Mouse (Mus musculus) embryonic facial prominence, embryonic 10.5 days (tissue): ENCODE data around the gene Fam204a. TPM values are rescaled to one million over a fixed set of nuclear protein-coding genes. Genes with fewer than 3 reads are reported as not detected.

Experiments
- DNase-seq: peaks from one replicate; pipeline ENCODE4 v3.0.0-alpha.2; 2017; ENCODE audit warnings: low spot score
- H3K27ac ChIP-seq: fragments of 300-500 bp; sonication (generic); replicated peaks from 2 replicates; pipeline ENCODE4 v1.5.1; 2016; ENCODE audit warnings: mild to moderate bottlenecking
- H3K27me3 ChIP-seq: fragments of 300-500 bp; sonication (generic); replicated peaks from 2 replicates; pipeline ENCODE4 v1.6.1; 2016; ENCODE audit warnings: low read depth, mild to moderate bottlenecking; ENCODE audit not compliant: poor library complexity, severe bottlenecking
- H3K36me3 ChIP-seq: fragments of 300-500 bp; sonication (generic); replicated peaks from 2 replicates; pipeline ENCODE4 v1.6.1; 2016; ENCODE audit warnings: mild to moderate bottlenecking, moderate library complexity
- H3K4me1 ChIP-seq: fragments of 300-500 bp; sonication (generic); 2 replicates; pipeline ENCODE4 v1.6.1; 2016
- H3K4me3 ChIP-seq: fragments of 300-500 bp; sonication (generic); 2 replicates; pipeline ENCODE4 v1.5.1; 2016; ENCODE audit warnings: mild to moderate bottlenecking, moderate library complexity
- H3K9me3 ChIP-seq: fragments of 300-500 bp; sonication (generic); 2 replicates; pipeline ENCODE4 v1.6.1; 2016; ENCODE audit warnings: mild to moderate bottlenecking
- WGBS: fragments of 180-500 bp; shearing (Covaris S2); methylation state at CpG from one replicate; pipeline ENCODE4 v1.1.7; 2016; 5-methylcytosine and 5-hydroxymethylcytosine counted together
- polyA plus RNA-seq: library from polyadenylated mRNA; unstranded; fragments of >200 nt; fragmentation: Nextera tagmentation; extraction: Ambion mirVana; gene quantifications from 2 replicates; pipeline ENCODE4 v1.2.1, GENCODE M21; 2016

The Fam204a gene
- 52.2 and 55.8 TPM in 2 replicates for polyA plus RNA-seq

- Histone ChIP-seq H3K4me3 (peak within 1 kb of the TSS; percentile 83), H3K27ac (peak within 1 kb of the TSS; percentile 96), H3K4me1 (peaks cover 12% of the 10 kb centered on the region), H3K27me3 (peaks cover 4% of the 10 kb centered on the region; the same call in 1 of the 2 replicates), H3K36me3 (peaks cover 19% of the 10 kb centered on the region), H3K9me3 (no peaks in the 10 kb centered on the region)
- WGBS, result under 1% methylated on average over 68 of the region's 68 CpGs
- DNase-seq, result peak; percentile 96
Measured at GRCm38 (mm10) chr19:60225899-60226844, at the start of gene Fam204a. Gene Fam204a, minus strand, starts transcription at chr19:60226701.

- H3K4me1 ChIP-seq, result no peaks in the 10 kb centered on the region
- H3K4me3 ChIP-seq, result no peak overlapping the region
- H3K36me3 ChIP-seq, result no peaks in the 10 kb centered on the region
- DNase-seq, result no peak
- 80% methylated on average over 1 of the region's 1 CpGs for whole genome bisulfite sequencing
- H3K27ac ChIP-seq, result no peak overlapping the region
- H3K9me3 ChIP-seq, result no peaks in the 10 kb centered on the region
- H3K27me3 ChIP-seq, result 0 out of 2 replicates have a peak, but pooled peaks cover 3% of the 10 kb centered on the region
Measured at GRCm38 (mm10) chr19:60265789-60266188, 39.3 kb upstream of the Fam204a start.

- 92% methylated on average over 5 of the region's 5 CpGs for WGBS
- no peak for DNase-seq
- no peaks in the 10 kb centered on the region for H3K36me3 ChIP-seq
- no peaks in the 10 kb centered on the region for H3K4me1 ChIP-seq
- no peak overlapping the region for H3K27ac ChIP-seq
- 0 out of 2 replicates have a peak, but pooled peaks cover 3% of the 10 kb centered on the region for H3K27me3 ChIP-seq
- no peaks in the 10 kb centered on the region for H3K9me3 ChIP-seq
- H3K4me3 ChIP-seq, result no peak overlapping the region
Measured at GRCm38 (mm10) chr19:60260689-60261088, 34.2 kb upstream of the Fam204a start.

- Histone ChIP-seq H3K4me3 (no peak overlapping the region), H3K36me3 (no peaks in the 10 kb centered on the region), H3K9me3 (no peaks in the 10 kb centered on the region), H3K27ac (no peak overlapping the region), H3K4me1 (no peaks in the 10 kb centered on the region), H3K27me3 (no peaks in the 10 kb centered on the region)
- DNase-seq, result no peak
- 39% methylated on average over 2 of the region's 2 CpGs for WGBS
Measured at GRCm38 (mm10) chr19:60252021-60252420, 25.5 kb upstream of the Fam204a start.

GRCm38 (mm10) chr19:60251197-60251596, 24.7 kb upstream of the Fam204a start:
- Histone ChIP-seq H3K27me3 (no peaks in the 10 kb centered on the region), H3K9me3 (no peaks in the 10 kb centered on the region), H3K27ac (no peak overlapping the region), H3K4me3 (no peak overlapping the region), H3K4me1 (no peaks in the 10 kb centered on the region), H3K36me3 (no peaks in the 10 kb centered on the region)
- DNase-seq, result no peak
- WGBS, result 87% methylated on average over 9 of the region's 9 CpGs

- 74% methylated on average over 3 of the region's 3 CpGs for WGBS
- H3K4me1 ChIP-seq, result no peaks in the 10 kb centered on the region
- H3K4me3 ChIP-seq, result no peak overlapping the region
- H3K27ac ChIP-seq, result no peak overlapping the region
- no peak for DNase-seq
- no peaks in the 10 kb centered on the region for H3K36me3 ChIP-seq
- no peaks in the 10 kb centered on the region for H3K27me3 ChIP-seq
- H3K9me3 ChIP-seq, result no peaks in the 10 kb centered on the region
Measured at GRCm38 (mm10) chr19:60245250-60245649, 18.7 kb upstream of the Fam204a start.

GRCm38 (mm10) chr19:60242620-60243019, 16.1 kb upstream of the Fam204a start:
- no peaks in the 10 kb centered on the region for H3K36me3 ChIP-seq
- WGBS, result 86% methylated on average over 7 of the region's 7 CpGs
- no peak overlapping the region for H3K27ac ChIP-seq
- no peaks in the 10 kb centered on the region for H3K27me3 ChIP-seq
- H3K4me1 ChIP-seq, result no peaks in the 10 kb centered on the region
- no peak for DNase-seq
- no peak overlapping the region for H3K4me3 ChIP-seq
- no peaks in the 10 kb centered on the region for H3K9me3 ChIP-seq

GRCm38 (mm10) chr19:60241916-60242602, 15.6 kb upstream of the Fam204a start:
- WGBS, result 83% methylated on average over 7 of the region's 7 CpGs
- no peaks in the 10 kb centered on the region for H3K36me3 ChIP-seq
- H3K4me1 ChIP-seq, result no peaks in the 10 kb centered on the region
- no peaks in the 10 kb centered on the region for H3K27me3 ChIP-seq
- DNase-seq, result no peak
- H3K4me3 ChIP-seq, result no peak overlapping the region
- H3K9me3 ChIP-seq, result no peaks in the 10 kb centered on the region
- no peak overlapping the region for H3K27ac ChIP-seq

GRCm38 (mm10) chr19:60231542-60231941, 5.0 kb upstream of the Fam204a start:
- Histone ChIP-seq H3K27ac (no peak overlapping the region), H3K27me3 (peaks cover 4% of the 10 kb centered on the region; the same call in 1 of the 2 replicates), H3K4me1 (peaks cover 3% of the 10 kb centered on the region; the same call in 1 of the 2 replicates), H3K36me3 (no peaks in the 10 kb centered on the region), H3K4me3 (no peak overlapping the region), H3K9me3 (no peaks in the 10 kb centered on the region)
- no peak for DNase-seq
- 80% methylated on average over 2 of the region's 2 CpGs for WGBS

GRCm38 (mm10) chr19:60226845-60227235, 339 bp upstream of the Fam204a start:
- DNase-seq, result no peak
- Histone ChIP-seq H3K36me3 (peaks cover 14% of the 10 kb centered on the region; the same call in 1 of the 2 replicates), H3K9me3 (no peaks in the 10 kb centered on the region), H3K27me3 (peaks cover 4% of the 10 kb centered on the region; the same call in 1 of the 2 replicates), H3K4me1 (peaks cover 12% of the 10 kb centered on the region), H3K4me3 (peak overlapping the region; percentile 83), H3K27ac (peak overlapping the region; percentile 65)
- WGBS, result 58% methylated on average over 8 of the region's 8 CpGs

- Histone ChIP-seq H3K9me3 (no peaks in the 10 kb centered on the region), H3K27me3 (no peaks in the 10 kb centered on the region), H3K27ac (no peak overlapping the region), H3K4me3 (no peak overlapping the region), H3K4me1 (no peaks in the 10 kb centered on the region), H3K36me3 (peaks cover 55% of the 10 kb centered on the region)
- WGBS, result 90% methylated on average over 7 of the region's 7 CpGs
- DNase-seq, result no peak
Measured at GRCm38 (mm10) chr19:60219395-60219794, 7.1 kb downstream of the Fam204a start.

- 82% methylated on average over 2 of the region's 2 CpGs for WGBS
- Histone ChIP-seq H3K4me1 (no peaks in the 10 kb centered on the region), H3K4me3 (no peak overlapping the region), H3K36me3 (peaks cover 64% of the 10 kb centered on the region), H3K27me3 (no peaks in the 10 kb centered on the region), H3K27ac (no peak overlapping the region), H3K9me3 (no peaks in the 10 kb centered on the region)
- no peak for DNase-seq
Measured at GRCm38 (mm10) chr19:60217985-60218384, 8.5 kb downstream of the Fam204a start.
